Mouse (Mus musculus): Measurements from ENCODE around the gene Gm45785.
"Not testable (repeated sequence)": the region's sequence is repeated elsewhere in the genome, so short reads cannot be mapped to it uniquely, and the experiment has no call there.

Gene Gm45785

DNA sequence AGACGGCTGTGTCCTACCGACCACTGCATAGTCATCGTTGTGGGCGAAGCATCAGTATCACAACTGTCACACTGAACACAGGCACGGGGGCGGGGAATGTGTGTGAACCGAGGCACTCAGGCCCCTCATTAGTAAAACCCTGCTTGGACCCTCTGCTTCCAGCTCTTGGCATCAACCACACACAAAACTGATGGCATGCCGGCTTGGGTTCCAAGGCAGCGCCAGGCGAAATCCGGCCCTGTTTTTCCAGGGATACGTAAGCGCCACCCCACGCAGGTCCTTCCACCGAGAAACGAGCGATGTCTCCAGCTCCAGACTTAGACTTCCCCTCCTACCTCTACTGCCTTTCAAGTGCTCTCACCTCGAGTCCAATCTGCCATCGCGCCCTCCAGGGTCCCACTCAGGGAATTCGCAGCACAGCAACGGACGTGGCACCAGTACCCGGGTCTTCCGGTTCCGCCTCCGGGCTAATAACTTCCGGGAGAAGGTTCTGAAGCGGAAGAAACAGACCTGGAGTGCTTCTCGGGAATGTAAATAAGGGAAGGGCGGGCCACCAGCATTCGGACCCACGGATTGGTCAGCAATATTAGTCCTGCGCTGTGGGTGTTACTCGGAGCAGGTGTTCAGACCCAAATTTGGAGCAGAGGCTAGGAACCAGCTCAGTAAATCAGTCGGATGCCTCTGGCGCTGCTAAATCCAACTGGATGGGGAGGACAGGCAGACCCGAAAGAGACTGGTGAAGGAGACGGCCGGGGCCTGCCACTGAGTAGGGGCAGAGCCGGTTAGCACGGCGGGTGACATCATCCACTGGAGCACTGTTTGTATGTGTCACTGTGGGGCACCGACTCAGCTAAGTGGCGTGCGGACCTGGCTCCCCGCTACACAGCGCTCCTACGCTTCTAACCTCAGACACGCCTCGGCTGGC is at the start of gene Gm45785:
Gm45785 (minus strand) TSS at position 472 of the 925 bp plus-strand sequence.
- DNase-seq (ENCODE audit: low read depth, low spot score): peak; percentile 92

DNA sequence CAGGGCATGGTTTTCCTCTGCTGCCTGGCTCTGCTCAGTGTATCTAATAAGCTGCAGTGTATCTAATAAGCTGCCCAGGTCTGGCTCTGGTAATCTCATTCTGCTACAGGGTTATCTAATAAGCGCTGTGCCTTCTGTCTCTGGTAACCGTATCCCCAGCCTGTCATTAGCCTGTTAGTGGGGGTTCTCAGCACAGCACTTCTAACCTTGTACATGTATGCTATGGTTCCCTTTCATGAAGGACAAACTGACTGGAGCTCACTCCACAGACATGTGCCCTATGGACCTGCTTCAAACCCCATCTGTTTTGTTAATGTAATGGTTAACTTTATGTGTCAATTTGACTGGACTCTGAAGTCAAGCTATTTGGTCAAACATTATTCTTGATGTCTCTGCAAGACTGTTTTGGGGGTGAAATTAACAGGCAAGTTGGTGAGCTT is 49.5 kb upstream of the Gm45785 start:
- no peak for DNase-seq (ENCODE audit: low read depth, low spot score)

DNA sequence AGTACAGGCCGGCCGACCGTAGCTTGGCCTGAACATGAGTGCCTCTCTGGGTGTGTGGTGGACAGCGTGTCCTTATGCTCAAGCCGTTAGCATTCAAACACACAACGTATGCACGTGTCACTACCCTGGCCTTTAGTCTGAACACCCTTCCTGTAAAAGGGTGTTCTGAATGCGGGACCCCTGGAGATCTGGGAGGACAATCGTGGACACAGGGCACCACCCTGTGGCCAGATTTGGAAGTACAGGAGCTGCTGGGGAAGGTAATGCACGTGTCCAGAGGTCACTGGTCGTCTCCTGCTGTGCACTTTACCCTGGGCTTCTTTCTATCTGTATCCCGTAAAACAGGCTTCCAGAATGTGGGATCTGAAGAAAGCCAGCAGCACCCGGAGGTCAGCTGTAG is 47.1 kb upstream of the Gm45785 start:
- peak; percentile 84 for DNase-seq (ENCODE audit: low read depth, low spot score)

DNA sequence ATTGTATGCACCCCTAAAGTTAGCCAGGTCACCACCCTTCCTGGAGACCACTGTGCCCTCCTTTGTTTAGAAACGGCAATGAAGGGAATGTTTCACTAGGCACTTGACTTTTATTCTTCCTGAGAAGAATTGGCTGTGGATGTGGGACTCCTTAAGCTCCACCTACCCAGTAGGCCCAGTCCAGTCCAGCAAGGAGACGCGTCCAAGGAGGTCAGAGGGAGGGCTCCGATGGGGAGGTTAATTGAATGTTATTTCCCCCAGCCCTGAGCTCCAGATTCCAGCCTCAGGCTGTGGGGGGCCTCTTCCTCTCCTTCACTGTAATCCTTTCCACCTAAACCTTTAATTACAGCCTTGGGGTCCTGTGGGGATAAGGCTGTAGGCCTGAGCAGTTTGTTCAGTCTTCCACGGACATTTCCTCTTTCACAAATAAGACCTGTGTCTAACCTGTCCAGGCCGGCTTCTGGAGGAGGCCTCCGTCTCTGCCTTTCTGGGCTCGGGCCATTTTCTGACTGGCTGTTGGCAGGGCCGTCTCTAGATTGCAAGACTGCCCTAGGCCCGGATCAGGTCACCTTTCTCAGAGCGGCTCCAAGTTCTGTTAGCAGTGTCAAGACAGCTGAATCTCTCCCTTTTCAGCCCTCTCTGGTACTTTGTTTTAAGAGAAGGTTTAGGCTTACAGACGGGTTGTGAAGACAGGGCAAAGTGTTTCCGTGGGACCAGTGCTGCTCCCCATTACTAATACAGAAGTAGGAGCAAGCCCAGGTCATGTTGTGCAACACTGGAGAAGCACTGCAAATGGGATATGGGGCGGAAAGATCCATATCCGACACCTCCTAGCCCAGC is 46.1 kb upstream of the Gm45785 start:
- DNase-seq (ENCODE audit: low read depth, low spot score): no peak

DNA sequence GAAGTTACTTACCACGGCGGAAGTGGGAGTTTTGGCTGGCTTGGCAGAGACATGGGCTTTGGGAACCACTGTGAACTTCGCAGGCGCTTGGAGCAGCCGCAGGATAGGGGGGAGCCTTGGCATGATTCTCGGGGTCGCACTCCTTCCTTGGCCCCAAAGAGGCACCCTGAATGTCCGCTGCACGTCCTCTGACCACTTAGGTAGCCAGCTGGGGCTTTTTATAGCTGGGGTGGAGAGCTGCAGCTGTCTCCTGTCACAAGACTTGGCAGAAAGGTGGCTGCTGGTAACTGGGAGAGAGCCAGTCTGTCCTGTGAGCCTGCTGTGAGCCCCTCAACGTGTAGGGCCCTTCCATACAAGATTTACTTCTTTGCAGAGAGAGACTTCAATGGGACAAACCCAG is 44.1 kb upstream of the Gm45785 start, which contains the start of gene Cox8b:
Cox8b (minus strand) TSS at position 227 of the 400 bp plus-strand sequence.
- DNase-seq (ENCODE audit: low read depth, low spot score): no peak

DNA sequence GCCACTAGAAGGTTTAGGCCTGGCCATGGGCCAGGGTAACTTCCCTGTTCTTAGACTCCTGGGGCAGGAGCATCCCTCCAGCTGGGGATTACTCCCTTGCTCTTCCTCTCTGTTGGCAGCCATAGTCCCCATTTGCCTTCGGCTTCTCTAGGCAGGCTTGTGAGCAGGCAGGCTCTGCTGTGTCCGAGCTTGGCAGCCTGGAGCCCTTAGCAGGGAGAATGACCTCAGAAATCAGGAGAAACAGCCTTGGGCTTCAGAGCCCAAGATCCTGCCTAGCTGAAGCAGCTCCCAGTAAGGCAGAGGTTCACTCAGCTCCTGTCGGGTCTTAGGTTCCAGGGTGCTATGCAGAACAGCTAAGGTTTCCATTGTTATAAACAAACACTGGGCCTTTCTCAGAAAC is 43.0 kb upstream of the Gm45785 start:
- DNase-seq (ENCODE audit: low read depth, low spot score): no peak

DNA sequence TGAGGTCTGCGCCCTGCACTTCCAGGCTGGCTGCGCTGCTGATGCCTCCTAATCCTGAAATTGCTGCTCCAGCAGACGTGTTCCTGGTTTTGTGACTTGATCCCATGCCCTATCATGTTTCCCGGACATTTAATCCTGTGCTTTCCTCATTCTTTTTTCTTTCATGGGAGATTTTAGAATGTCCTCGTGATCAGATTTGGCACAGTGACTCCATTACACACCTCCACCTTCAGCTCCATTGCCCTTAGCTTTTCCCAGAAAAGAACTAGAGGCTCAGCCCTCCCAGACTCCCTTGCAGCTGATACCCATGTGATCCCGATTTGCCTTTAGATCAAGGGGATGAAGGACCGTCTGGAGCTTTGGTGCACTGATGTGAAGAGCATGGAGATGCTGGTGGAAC is 41.7 kb upstream of the Gm45785 start:
- no peak for DNase-seq (ENCODE audit: low read depth, low spot score)

DNA sequence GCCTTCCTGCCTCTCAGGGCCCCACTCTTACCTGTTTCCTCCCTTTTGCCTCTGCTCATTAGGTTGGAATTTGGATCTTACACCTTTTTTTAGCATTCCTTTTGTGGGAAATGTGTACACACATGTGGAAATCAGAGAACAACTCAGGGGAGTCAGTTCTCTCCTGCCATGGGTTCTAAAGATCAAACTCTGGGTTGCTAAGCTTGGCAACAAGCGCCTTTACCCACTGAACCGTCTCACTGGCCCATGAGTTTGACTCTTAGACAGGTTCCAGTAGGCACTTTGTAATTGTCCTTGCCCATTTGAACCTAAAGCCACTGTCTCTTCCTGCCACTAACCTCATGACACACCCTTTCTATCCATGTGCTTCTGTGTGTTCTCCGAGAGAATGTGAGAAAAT is 38.5 kb upstream of the Gm45785 start:
- DNase-seq (ENCODE audit: low read depth, low spot score): no peak

DNA sequence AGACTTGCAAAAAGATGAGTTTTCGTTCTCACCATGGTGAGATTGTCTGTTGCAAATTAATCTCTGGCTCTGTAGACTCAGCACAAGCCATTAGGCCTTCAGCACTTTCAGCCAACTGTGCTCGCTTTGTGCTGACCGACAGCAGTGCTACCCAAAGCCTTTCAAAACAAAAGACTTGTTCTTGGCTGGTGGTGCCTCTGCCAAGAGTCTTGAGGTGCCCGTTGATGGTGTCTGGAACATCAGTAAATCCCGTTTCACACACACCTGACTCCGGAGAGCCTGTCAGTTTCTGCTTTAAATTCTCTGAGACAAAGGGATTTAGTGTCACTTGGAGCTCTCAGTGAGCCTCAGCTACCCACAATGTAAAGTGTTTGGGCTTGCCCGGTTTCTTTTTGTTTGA is 37.9 kb upstream of the Gm45785 start:
- DNase-seq (ENCODE audit: low read depth, low spot score): no peak

DNA sequence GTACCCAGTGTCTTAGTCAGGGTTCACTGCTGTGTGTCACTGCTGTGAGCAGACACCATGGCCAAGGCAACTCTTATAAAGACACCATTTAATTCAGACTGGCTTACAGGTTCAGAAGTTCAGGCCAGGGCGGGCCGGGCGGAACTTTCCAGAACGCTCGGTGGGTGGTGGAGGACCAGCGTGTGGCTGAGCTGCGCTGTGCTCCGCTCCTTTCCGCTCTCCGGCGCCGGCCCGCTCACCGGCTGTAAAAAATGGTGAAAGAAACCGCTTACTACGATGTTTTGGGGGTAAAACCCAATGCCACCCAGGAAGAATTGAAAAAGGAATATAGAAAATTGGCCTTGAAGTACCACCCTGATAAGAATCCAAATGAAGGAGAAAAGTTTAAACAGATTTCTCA is 34.5 kb upstream of the Gm45785 start:
- DNase-seq (ENCODE audit: low read depth, low spot score): not testable (repeated sequence)

DNA sequence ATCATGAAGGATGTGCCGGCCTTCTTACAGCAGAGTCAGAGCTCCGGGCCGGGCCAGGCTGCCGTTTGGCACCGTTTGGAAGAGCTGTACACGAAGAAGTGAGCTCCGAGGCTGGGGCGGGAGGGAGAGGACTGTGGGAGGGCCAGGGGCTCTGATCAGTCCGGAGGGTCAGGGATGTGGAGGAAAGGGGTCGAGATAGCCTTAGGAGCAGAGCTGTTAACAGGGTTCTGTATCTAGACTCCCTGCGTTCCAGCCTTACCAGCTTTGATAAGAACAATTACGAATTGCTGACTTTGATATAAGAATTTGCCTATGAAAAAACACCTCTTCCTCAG is 26.3 kb upstream of the Gm45785 start:
- no peak for DNase-seq (ENCODE audit: low read depth, low spot score)

DNA sequence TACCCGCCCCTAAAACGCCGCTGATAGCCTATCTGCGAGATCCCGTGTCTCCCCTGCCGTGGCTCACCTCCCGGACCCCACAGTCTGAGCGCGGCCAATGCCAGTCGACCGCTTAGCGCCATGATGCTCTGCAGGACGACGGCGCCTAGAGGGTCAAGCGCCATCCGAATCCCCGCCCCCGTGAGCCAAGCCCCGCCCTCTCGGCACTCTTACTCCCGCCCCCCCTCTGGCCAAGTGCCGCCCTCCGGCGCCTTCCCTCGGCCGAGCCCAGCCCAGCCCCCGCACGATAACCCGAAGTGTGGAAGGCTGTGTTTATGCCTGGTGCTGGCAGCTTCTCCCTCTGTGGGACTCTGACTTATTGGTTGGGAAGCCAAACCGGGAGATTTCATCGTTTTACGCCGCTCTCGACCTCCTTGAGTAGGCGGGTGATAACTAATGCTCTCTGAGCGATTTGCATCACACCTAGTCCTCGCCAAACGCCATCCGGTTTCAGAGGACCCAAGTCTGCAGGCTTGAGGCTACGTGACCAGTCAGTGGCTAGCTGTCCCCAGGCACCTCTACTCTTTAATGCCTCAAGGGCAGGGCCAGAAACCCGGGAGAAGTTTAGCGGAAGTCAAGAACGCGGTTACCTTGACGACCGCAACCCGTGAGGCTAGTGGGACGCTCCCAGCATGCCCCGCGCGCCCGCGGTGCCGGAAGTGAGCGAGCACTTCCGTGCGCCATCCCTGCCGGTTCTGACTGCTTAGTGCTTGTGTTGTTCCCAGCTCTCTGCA is 25.8 kb upstream of the Gm45785 start, which contains the start of the genes Psmd13 and Sirt3:
Psmd13 (plus strand) TSS at position 273 of the 773 bp plus-strand sequence.
Sirt3 (minus strand) TSS at position 614 of the 773 bp plus-strand sequence.
- peak; percentile 96 for DNase-seq (ENCODE audit: low read depth, low spot score)

DNA sequence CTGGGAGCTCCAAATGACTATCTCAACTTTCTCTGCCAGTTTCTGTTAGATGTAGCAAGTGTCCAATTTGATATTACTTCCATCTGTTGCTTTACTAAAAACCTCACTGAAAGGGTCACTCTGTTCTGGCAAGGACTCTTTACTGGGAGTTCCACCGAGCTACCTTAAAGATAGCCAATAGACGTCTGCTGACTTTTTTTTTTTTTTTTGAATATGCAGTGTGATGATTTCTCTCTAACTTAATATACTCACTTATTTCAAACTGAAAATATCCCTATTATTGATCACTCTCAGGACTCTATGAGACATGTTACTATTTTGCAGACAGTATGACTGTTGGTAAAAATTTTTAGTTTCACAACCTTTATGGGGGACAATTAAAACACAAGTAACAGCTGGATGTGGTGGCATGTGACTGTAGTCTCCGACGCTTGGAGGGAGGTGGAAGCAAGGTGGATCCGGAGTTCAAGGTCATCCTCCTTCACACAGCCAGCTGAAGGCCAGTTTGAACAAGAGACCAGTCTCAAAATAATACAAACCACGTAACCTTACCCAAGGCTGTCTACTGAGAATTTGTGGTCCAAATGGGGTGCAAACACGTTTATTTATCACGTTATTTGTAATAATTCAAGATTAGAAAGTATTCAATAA is 24.9 kb upstream of the Gm45785 start:
- DNase-seq (ENCODE audit: low read depth, low spot score): peak; percentile 79

DNA sequence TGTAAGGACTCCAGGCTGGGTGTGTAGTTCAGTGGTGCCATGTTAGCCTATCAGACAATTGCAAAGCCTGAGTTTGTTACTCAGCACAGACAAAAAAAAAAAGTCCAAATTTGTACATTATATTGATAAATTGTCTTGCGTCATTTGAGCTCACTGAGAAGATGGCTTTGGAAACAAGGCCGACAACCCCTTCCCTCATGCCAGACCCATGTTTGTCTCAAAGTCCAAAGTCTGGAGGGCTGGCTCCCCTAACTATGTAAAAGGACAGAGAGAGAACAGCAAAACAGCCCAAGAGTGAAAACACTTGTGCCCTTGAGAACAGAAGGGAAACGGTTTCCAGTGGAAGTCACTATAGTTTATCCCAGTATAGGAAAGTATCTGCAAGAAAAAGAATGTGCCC is 24.3 kb upstream of the Gm45785 start:
- no peak for DNase-seq (ENCODE audit: low read depth, low spot score)

DNA sequence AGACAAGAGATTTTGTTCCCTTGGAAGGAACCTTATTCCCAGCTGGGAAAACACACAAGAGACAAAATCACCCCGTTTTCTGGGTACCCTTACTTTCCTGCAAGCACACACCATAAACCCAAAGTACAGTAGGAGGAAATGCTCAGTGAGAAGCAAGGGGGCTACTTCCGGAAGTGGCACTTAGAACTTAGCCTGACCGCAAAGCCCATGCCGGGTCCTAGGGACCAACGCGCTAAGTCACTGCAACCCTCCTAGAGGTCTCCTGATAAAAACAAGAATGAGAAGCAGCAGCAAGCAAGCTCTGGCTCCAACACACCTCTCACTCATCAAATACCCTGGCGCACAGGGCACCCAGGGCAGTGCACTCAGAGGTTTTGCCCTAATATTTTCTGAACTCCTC is 23.2 kb upstream of the Gm45785 start:
- no peak for DNase-seq (ENCODE audit: low read depth, low spot score)

DNA sequence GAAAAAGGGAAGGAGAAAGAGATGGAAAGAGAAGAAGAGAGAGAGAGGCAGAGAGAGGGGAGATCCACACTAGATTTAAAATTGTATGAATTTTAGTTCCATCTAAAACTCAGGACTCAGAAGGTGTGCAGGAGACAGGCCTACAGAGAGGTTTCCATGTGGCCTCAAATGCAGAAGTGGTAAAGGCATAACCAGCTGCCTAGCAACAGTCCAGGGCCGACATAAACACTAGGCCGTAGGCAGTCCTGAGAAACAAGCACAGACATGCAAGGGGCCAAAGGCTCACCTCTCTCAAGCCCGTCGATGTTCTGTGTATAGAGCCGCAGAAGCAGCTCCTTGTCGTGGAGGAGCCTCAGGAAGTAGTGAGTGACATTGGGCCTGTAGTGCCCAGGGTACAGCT is 21.2 kb upstream of the Gm45785 start:
- DNase-seq (ENCODE audit: low read depth, low spot score): no peak

DNA sequence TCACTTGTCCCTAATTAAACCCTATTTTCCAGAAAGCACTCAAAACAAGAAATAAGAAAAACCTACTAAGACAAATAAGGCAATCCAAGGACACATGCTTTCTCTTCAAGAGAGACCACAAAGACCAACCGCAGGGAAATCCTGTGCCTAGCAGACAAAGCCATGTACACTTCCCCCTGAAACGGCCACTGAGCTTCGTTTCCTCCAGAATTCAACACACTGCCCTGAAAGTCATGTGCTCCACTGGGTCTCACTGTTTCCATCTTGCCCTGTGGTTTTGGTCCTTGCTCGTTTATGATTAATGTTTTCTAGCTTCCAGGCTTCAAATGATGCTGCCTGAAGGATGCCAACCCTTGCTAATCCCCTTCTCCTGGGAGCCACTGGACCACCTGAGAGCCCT is 18.1 kb upstream of the Gm45785 start:
- DNase-seq (ENCODE audit: low read depth, low spot score): no peak

DNA sequence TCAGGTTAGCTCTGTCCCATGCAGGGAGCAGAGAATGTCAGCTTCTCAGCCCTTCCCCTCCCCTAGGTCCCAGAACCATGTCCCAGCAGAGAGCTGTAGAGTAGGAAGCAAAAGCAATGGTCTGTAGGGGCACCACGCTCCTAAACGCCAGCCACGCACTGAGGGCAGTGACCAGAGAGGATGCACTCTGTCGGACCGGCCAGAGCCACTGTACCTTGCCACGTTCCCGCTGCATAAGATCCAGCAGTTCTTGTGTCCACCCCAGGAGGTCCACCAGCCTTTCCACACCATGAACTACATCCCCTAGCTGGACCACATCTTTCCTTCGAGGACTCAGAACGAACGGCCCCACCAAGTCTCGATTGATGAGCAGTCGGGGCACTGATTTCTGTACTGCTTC is 8.6 kb upstream of the Gm45785 start:
- DNase-seq (ENCODE audit: low read depth, low spot score): no peak

DNA sequence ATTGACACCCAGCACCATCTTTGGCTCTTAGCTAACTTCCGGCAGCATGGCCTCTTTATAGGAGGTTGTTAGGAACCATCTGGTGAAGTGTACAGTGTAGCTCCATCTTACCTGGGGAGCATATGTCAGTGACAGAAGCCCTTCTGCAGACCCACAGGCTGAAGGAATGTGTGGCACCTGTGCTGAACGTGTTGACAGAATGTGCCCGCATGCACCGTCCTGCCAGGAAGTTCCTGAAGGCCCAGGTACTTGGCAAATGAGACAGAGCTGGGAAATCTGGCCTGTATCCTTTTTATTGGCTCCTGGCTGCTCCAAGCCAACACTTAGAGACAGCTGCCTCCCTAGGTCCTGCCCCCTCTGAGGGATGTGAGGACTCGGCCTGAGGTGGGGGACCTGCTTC is 4.6 kb upstream of the Gm45785 start:
- DNase-seq (ENCODE audit: low read depth, low spot score): no peak

DNA sequence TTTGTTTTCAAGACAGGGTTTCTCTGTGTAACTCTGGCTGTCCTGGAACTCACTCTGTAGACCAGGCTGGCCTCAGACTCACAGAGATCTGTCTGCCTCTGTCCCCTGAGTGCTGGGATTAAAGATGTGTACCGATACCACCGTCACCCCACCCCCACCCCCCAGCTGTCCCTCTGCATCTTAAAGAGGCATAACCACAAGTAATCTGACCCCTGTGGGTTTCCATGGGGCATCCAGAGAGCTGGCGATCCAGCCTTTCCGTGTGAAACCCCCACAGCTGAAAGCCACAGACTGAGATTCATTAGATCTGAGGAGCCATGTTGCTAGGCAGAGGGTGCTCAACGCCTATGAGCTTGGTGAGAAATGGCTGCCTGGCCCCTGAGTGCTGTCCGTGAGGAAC is 3.9 kb upstream of the Gm45785 start:
- no peak for DNase-seq (ENCODE audit: low read depth, low spot score)

DNA sequence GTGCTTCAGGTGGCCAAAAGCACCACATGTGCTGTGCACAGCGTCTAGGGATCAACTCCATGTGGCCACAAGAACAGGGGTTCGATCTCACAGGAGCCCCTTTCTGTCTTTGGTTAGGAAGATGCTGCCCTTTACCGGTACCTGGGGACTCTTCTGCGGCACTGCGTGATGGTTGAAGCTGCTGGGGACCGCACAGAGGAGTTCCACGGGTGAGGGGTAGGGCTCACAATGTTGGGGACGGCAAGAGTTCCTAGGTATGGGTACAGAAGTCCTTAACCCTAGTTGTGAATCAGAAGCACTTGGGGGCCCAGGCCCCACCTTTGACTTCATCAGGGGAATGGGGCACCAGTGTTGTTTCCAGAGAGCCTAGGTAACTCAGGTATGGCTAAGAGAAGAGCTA is 2.6 kb upstream of the Gm45785 start:
- DNase-seq (ENCODE audit: low read depth, low spot score): no peak

Data from ES-CJ7 (cell line).